Mouse (Mus musculus) bone marrow, adult 2 months (tissue): ENCODE measurements around the gene Acbd5.

Experiments
- CTCF ChIP-seq: fragments of 200-500 bp; IDR thresholded peaks from 2 replicates; pipeline ENCODE4 v1.5.1; 2011; ENCODE audit warnings: low read length, control low read depth; ENCODE audit not compliant: control insufficient read depth, insufficient read depth
- POLR2A ChIP-seq: fragments of 200-500 bp; IDR thresholded peaks from 2 replicates; pipeline ENCODE4 v1.6.1; 2011; ENCODE audit warnings: low read depth, mild to moderate bottlenecking, control low read depth, low read length, borderline replicate concordance; ENCODE audit not compliant: control insufficient read depth

- TF ChIP-seq CTCF, result no peak
- no peak for TF ChIP-seq POLR2A
Observed at GRCm38 (mm10) chr2:23035467-23035866, 32.5 kb upstream of the Acbd5 start.
